Mouse (Mus musculus): ENCODE measurements at regions not wholly inside any gene's neighbourhood (a gene's known extent, or its start where the extent isn't known, plus 50 kb on each side); places are given as distances from the start of the nearest gene placed in this dataset.

- DNase-seq: no peak
Measured at GRCm38 (mm10) chr10:66940368-66940767, 155.6 kb upstream of the Jmjd1c start.

- DNase-seq: no peak
Measured at GRCm38 (mm10) chr10:66940922-66941321, 155.0 kb upstream of the Jmjd1c start.

GRCm38 (mm10) chr10:66941974-66942373 lies 154.0 kb upstream of the Jmjd1c start:
- no peak for DNase-seq

DNA sequence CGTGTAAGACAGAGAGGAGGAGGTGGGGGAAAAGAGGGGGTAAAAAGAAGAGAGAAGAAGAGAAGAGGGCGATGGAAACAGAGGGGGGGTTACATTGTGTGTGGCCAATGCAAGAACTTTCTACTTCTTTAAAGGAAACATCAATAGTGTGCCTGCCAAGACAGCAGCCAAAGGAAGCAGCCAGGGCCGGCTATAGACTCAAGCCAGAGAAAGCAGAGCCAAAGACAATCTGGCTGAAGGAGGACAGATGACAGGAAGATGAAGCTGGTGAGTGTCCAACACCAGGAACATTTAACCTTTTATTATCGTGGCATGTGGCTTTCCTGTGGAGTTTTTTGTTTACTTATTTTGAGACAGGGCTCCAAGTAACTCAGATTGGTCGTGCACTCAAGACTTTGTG lies 152.1 kb upstream of the Jmjd1c start:
- peak; percentile 21 to 32 for DNase-seq

DNA sequence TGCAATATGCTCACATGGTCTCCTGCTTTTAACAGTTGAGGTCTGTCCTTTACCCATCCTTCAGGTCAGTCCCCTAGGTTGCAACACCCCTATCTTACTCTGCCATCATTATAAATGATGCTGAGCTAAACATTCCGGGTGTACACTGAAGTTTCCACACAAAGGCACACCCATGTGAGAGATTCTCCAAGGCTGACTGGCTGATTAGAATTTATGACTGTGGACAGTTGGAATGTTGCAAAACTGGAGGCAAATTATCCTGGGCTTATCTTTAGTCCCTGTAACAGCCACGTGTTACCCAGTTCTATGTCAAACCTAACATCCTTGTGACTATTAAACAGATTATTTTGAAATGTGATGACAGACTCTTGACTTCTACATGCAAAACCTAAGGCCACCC lies 149.8 kb upstream of the Jmjd1c start:
- no peak for DNase-seq

DNA sequence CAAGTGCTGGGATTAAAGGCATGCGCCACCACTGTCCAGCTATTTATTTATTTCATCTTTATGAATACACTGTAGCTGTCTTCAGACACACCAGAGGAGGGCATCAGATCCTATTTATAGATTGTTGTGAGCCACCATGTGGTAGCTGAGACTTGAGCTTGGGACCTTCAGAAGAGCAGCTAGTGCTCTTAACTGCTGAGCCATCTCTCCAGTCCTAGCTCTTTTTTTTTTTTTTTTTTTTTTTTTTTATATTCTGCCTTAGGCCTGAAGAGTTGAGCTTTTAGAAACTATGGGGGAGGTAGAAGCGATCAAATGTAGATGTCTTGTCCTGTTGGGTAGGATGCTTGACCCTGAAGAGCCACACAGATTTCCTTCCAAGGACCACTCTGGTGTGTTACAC lies 147.6 kb upstream of the Jmjd1c start:
- DNase-seq: no peak

GRCm38 (mm10) chr10:66950441-66950840 lies 145.5 kb upstream of the Jmjd1c start:
- no peak for DNase-seq

DNA sequence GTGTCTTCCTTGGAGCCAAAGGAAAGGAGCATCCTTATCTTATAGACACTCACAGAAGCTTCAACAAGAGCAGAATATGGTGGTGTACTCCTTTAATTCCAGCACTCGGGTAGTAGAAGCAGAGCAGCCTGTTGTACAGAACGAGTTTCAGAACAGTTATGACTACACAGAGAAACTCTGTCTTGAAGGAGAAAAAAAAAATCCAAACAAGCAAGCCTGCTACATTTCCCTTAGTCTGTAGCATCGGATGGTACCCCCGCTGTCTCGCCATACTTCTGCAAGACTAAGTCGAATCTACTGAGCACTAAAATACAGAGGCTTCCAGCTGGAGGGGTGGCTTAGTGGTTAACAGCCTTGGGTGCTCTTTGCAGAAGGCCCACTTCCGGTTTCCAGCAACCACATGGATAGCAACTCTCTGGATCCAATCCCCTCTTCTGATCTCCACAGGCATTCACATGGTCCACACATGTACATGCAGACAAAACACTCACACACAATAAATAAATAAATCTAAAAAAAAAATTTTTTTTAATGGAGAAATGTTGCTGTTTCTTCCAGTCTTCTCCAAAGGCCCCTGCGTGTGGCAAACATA lies 144.6 kb upstream of the Jmjd1c start:
- no peak for DNase-seq

DNA sequence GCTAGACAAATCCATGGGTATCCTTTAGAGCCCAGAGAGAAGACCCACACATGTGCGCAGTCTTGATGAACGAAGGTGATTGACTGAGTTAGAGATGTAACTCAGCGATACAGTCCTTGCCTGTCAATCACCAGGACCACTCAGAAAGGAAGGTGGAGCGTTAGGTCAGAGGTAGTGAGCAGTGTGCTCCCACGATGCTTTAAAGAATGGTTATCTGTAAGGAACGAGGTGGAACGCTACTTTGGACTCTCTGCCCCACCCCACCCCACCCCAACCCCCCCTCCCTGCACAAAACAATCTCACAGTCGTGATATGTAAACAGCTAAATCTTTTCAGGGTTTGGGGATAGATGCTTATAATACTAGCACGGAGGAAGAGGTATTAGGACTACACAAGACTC lies 144.0 kb upstream of the Jmjd1c start:
- DNase-seq: no peak

DNA sequence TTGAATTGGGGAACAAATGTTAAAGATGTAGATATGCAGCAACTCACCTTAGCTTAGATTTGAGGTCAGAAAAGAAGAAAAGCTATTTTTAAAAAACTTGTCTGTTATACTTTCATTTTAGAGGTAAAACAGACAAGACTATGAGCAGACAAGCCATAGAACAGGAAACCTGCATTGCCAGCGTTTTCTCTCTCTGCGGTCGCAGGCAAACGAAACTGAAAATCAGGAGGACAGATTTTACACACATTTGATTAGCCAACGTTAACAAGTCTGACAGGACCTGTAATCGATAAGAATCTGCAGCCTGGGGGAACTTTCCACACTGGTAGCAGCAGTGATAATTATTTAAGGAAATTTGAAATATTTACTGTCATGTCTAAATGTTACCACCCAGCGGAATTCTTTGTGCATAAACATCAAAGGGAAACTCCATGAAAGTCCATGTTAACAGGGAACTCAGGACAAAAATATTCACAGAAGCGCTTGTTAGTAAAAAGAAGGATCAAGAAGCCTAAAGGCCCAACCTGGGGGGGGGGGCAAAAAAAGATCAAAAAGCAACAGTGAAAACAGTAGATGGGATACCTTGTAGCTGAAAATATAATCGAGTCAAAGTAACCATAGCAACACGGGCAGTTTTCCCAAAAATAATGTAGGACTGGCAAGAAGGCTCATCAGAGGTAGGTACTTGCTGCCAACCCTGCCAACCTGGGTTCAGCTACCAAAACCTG lies 142.5 kb upstream of the Jmjd1c start:
- DNase-seq: no peak

GRCm38 (mm10) chr10:66953976-66954505 lies 141.9 kb upstream of the Jmjd1c start:
- DNase-seq: no peak

- no peak for DNase-seq
Measured at GRCm38 (mm10) chr10:66955430-66955829, 140.5 kb upstream of the Jmjd1c start.

DNA sequence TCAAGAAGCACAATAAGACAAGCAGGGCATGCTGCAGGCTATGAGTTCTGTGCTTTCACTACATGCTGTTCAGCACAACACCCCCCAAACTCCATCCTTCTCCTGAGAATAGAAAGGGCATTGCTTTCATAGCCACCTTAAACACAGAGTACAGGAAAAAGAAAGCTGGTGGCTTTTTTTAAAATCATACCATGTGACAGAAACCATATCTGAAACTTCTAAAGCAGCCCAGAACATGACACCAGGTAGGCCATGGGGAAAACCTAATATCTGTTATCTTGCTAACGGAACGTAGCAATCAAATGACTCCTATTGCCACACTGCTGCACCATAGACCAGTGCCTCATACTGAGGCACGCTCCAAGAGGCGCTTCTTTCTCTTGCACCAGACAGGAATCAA lies 139.3 kb upstream of the Jmjd1c start:
- no peak for DNase-seq

GRCm38 (mm10) chr10:66957373-66957772 lies 138.6 kb upstream of the Jmjd1c start:
- DNase-seq: no peak
